Mouse (Mus musculus): ENCODE data around the gene Abcc4. TPM values are rescaled to one million over a fixed set of nuclear protein-coding genes. Genes with fewer than 3 reads are reported as not detected.
"Not testable (repeated sequence)": the region's sequence is repeated elsewhere in the genome, so short reads cannot be mapped to it uniquely, and the experiment has no call there.

The Abcc4 gene
- polyA plus RNA-seq, 1 experiment from 2014 or later = 1.2 TPM

GRCm38 (mm10) chr14:118551061-118551724 lies 154.8 kb downstream of the Abcc4 start:
- Histone ChIP-seq H3K9me3 (ENCODE audit: low read length) (no peaks in the 10 kb centered on the region), H3K4me3 (ENCODE audit: low read depth, low read length) (peak overlapping the region; percentile 32), H3K4me2 (ENCODE audit: low read depth, low read length) (peak overlapping the region; percentile 69), H3K27ac (ENCODE audit: low read depth) (no peak overlapping the region), H3K9ac (replicated peaks) (peak overlapping the region; percentile 47), H3K36me3 (replicated peaks; ENCODE audit: insufficient read depth, low read length) (no peaks in the 10 kb centered on the region), H3K27me3 (ENCODE audit: insufficient read depth, low read length) (no peaks in the 10 kb centered on the region), H3K4me1 (ENCODE audit: insufficient read depth) (peaks cover 7% of the 10 kb centered on the region; the same call in 1 of the 2 replicates)
- ATAC-seq (no peak), DNase-seq (no peak)
- WGBS (ENCODE audit: insufficient replicate concordance) = 33% methylated on average over 18 of the region's 18 CpGs
- no peak for TF ChIP-seq EP300 (IDR thresholded peaks at IDR 0.05; ENCODE audit: low read depth)
- TF ChIP-seq CTCF (IDR thresholded peaks at IDR 0.05; ENCODE audit: low read depth) = no peak

DNA sequence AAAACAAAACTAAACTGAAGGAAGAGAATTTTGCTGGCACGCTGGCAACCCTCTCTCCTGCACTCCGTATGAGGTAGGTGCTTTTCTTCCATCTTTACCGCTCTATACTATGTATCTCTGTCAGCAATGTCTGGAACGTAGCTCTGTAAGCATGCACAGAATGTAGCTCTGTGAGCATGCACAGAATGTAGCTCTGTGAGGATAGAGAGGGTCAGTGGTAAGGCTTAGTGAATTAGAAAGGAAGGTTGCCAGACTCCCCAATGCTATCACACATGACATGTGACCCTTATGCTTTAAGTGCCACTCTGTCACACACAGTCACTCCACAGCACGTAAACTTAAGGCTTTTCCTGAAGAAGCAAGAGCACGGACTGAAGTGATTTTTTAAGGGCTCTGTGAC lies 161.5 kb downstream of the Abcc4 start:
- DNase-seq = no peak
- 88% methylated on average over 6 of the region's 6 CpGs for WGBS (ENCODE audit: insufficient replicate concordance)
- no peak overlapping the region for H3K27ac ChIP-seq (ENCODE audit: low read depth)

GRCm38 (mm10) chr14:118542947-118543346 lies 163.1 kb downstream of the Abcc4 start:
- TF ChIP-seq EP300 (IDR thresholded peaks at IDR 0.05; ENCODE audit: low read depth) = no peak
- no peak for TF ChIP-seq CTCF (IDR thresholded peaks at IDR 0.05; ENCODE audit: low read depth)
- no peak overlapping the region for H3K4me2 ChIP-seq (ENCODE audit: low read depth, low read length)
- H3K9ac ChIP-seq (replicated peaks) = no peak overlapping the region
- DNase-seq (no peak), ATAC-seq (no peak)
- H3K4me3 ChIP-seq (ENCODE audit: low read depth, low read length) = no peak overlapping the region
- H3K9me3 ChIP-seq (ENCODE audit: low read length) = no peaks in the 10 kb centered on the region
- no peaks in the 10 kb centered on the region for H3K27me3 ChIP-seq (ENCODE audit: insufficient read depth, low read length)
- H3K36me3 ChIP-seq (replicated peaks; ENCODE audit: insufficient read depth, low read length) = no peaks in the 10 kb centered on the region
- no peaks in the 10 kb centered on the region for H3K4me1 ChIP-seq (ENCODE audit: insufficient read depth)
- WGBS (ENCODE audit: insufficient replicate concordance) = 78% methylated on average over 9 of the region's 9 CpGs
- no peak overlapping the region for H3K27ac ChIP-seq (ENCODE audit: low read depth)

More for the DNA sequence above, 161.5 kb downstream of the Abcc4 start:
- no peaks in the 10 kb centered on the region for H3K27me3 ChIP-seq (ENCODE audit: insufficient read depth, low read length)
- no peak for TF ChIP-seq EP300 (IDR thresholded peaks at IDR 0.05; ENCODE audit: low read depth)
- TF ChIP-seq CTCF (IDR thresholded peaks at IDR 0.05; ENCODE audit: low read depth) = no peak
- no peak overlapping the region for H3K9ac ChIP-seq (replicated peaks)
- no peaks in the 10 kb centered on the region for H3K4me1 ChIP-seq (ENCODE audit: insufficient read depth)
- no peak overlapping the region for H3K4me2 ChIP-seq (ENCODE audit: low read depth, low read length)
- no peaks in the 10 kb centered on the region for H3K9me3 ChIP-seq (ENCODE audit: low read length)
- no peak for ATAC-seq
- no peak overlapping the region for H3K4me3 ChIP-seq (ENCODE audit: low read depth, low read length)
- no peaks in the 10 kb centered on the region for H3K36me3 ChIP-seq (replicated peaks; ENCODE audit: insufficient read depth, low read length)

DNA sequence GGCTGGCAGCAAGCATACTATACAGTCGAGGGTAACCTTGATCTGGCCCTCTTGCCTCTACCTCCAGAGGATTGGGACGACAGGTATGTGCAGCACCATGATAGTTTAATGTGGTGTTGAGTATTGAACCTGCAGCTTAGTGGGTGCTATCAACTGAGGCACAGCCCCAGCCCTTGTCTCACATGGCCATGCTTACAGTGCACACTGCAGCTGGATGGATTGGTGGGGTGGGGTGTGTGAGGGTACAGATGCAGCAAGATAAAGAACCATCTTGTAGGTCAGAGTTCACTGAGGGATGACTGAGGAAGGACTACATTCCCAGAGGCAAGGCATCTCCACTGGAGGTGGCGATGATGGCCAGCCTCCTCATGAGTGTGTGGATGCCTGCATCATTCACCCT lies 174.5 kb downstream of the Abcc4 start:
- H3K9ac ChIP-seq (replicated peaks) = no peak overlapping the region
- no peaks in the 10 kb centered on the region for H3K4me1 ChIP-seq (ENCODE audit: insufficient read depth)
- TF ChIP-seq CTCF (IDR thresholded peaks at IDR 0.05; ENCODE audit: low read depth) (no peak), EP300 (IDR thresholded peaks at IDR 0.05; ENCODE audit: low read depth) (no peak)
- H3K27me3 ChIP-seq (ENCODE audit: insufficient read depth, low read length) = no peaks in the 10 kb centered on the region
- ATAC-seq (no peak), DNase-seq (no peak)
- no peak overlapping the region for H3K4me3 ChIP-seq (ENCODE audit: low read depth, low read length)
- no peak overlapping the region for H3K27ac ChIP-seq (ENCODE audit: low read depth)
- no peak overlapping the region for H3K4me2 ChIP-seq (ENCODE audit: low read depth, low read length)
- 69% methylated on average over 3 of the region's 3 CpGs for WGBS (ENCODE audit: insufficient replicate concordance)
- no peaks in the 10 kb centered on the region for H3K36me3 ChIP-seq (replicated peaks; ENCODE audit: insufficient read depth, low read length)
- H3K9me3 ChIP-seq (ENCODE audit: low read length) = no peaks in the 10 kb centered on the region

DNA sequence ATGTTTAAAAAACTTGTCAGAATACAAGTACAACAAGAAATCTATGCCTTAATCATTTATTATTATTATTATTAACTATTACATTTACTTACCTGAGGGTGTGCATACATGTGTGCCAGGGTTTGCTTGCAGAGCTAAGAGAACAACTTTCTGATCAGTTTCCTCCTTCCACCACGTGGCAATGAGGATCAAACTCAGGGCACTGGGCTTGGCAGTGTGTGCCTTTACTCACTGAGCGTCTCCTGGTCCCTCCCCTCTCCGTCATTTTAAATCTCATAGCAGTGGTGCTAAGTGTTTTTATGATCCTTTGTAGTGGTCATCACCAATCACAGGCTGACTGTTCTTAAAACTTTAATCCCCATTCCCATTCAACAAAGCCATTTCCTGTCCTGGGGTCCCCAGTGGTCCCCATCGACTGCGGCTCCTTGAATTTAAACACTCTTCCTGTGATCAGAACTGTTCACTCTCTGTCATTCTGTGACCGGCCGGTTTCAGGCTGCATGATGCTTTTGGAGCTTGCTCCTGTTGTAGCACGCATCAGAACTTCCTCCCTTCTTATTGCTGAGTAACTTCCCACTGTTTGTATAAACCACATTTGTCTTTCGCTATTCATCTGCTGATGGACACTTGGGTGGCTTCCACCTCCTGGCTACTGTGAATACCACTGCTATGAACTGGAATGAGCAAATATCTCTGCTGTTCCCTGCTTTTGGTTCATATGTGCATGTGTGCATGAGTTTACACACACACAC lies 191.6 kb downstream of the Abcc4 start:
- ATAC-seq (no peak), DNase-seq (no peak)
- no peak overlapping the region for H3K9ac ChIP-seq (replicated peaks)

DNA sequence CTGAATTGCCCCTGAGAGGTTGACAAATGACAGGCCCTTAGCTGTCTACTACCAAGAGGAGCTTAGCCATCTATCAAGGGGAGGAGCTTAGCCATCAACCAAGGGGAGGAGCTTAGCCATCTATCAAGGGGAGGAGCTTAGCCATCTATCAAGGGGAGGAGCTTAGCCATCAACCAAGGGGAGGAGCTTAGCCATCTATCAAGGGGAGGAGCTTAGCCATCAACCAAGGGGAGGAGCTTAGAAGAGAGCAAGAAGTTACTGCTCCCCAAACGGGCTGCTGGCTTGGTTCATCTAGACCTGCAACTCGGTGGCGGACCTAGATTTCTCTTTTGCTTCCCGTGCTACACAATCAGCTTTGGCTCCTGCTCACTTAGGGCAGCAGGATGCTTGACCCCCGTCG lies 194.3 kb downstream of the Abcc4 start:
- DNase-seq; H3K36me3 ChIP-seq (replicated peaks; ENCODE audit: insufficient read depth, low read length); H3K27ac ChIP-seq (ENCODE audit: low read depth); H3K4me3 ChIP-seq (ENCODE audit: low read depth, low read length); H3K27me3 ChIP-seq (ENCODE audit: insufficient read depth, low read length); ATAC-seq; H3K4me1 ChIP-seq (ENCODE audit: insufficient read depth); H3K9ac ChIP-seq (replicated peaks); H3K4me2 ChIP-seq (ENCODE audit: low read depth, low read length); H3K9me3 ChIP-seq (ENCODE audit: low read length): not testable (repeated sequence)
- 91% methylated on average over 6 of the region's 6 CpGs for WGBS (ENCODE audit: insufficient replicate concordance)

More for the DNA sequence above, 191.6 kb downstream of the Abcc4 start:
- no peak overlapping the region for H3K4me3 ChIP-seq (ENCODE audit: low read depth, low read length)
- no peaks in the 10 kb centered on the region for H3K4me1 ChIP-seq (ENCODE audit: insufficient read depth)
- H3K27ac ChIP-seq (ENCODE audit: low read depth) = no peak overlapping the region
- no peaks in the 10 kb centered on the region for H3K9me3 ChIP-seq (ENCODE audit: low read length)
- H3K27me3 ChIP-seq (ENCODE audit: insufficient read depth, low read length) = no peaks in the 10 kb centered on the region
- 57% methylated on average over 9 of the region's 9 CpGs for WGBS (ENCODE audit: insufficient replicate concordance)
- no peaks in the 10 kb centered on the region for H3K36me3 ChIP-seq (replicated peaks; ENCODE audit: insufficient read depth, low read length)
- TF ChIP-seq EP300 (IDR thresholded peaks at IDR 0.05; ENCODE audit: low read depth) (no peak), CTCF (IDR thresholded peaks at IDR 0.05; ENCODE audit: low read depth) (no peak)
- H3K4me2 ChIP-seq (ENCODE audit: low read depth, low read length) = no peak overlapping the region

Measured in liver, postnatal 0 days (tissue).